Mouse (Mus musculus): ENCODE measurements at regions not wholly inside any gene's neighbourhood (a gene's known extent, or its start where the extent isn't known, plus 50 kb on each side); places are given as distances from the start of the nearest gene placed in this dataset.

DNA sequence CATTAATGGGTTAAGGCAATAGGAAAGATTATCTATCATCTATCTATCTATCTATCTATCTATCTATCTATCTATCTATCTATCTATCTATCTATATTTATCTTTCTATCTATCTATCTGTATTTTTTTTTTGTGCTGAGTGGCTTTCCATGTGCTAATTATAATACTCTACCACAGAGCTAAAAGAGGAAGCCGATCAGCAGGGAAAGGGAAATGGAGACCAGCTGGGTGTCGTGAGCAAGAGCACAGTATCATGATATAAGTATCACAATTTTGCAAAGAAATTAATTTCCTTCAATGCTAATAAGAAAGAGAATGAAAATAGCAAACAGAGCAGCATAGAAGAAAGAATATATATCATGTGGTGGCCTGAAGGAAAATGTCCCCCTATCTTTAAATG is 69.6 kb downstream of the Cldn1 start:
- Histone ChIP-seq H3K36me3 (no peaks in the 10 kb centered on the region), H3K4me2 (replicated peaks) (no peak overlapping the region), H3K4me1 (no peaks in the 10 kb centered on the region), H3K27ac (replicated peaks) (no peak overlapping the region), H3K4me3 (no peak overlapping the region), H3K9me3 (no peaks in the 10 kb centered on the region), H3K9ac (replicated peaks) (no peak overlapping the region), H3K27me3 (no peaks in the 10 kb centered on the region)
- WGBS, result 79% methylated on average over 2 of the region's 2 CpGs
- no peak for ATAC-seq (ENCODE audit: low FRiP score, low read depth)

DNA sequence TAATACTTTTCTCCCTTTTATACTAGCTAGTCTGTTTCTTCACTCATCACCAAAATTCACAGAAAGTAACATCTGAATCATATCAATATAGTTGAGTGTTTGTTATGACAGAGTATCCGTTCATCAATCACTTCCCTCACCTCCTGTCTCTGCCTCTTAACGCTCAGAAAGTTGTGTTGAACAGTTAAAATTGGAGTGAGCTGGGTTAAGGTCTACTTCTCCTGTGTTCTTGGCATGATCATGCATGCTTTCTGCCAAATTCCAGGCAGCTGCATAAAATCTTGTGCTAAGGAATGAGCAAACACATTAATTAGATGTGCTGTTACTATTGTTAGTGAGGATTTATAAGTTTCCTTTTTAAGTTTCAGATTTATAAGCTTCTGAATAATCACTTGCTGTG is 79.9 kb downstream of the Cldn1 start:
- Histone ChIP-seq H3K4me2 (replicated peaks) (no peak overlapping the region), H3K9me3 (no peaks in the 10 kb centered on the region), H3K27ac (replicated peaks) (no peak overlapping the region), H3K9ac (replicated peaks) (no peak overlapping the region), H3K27me3 (no peaks in the 10 kb centered on the region), H3K4me1 (no peaks in the 10 kb centered on the region), H3K4me3 (no peak overlapping the region), H3K36me3 (no peaks in the 10 kb centered on the region)
- 87% methylated on average over 2 of the region's 2 CpGs for WGBS
- ATAC-seq (ENCODE audit: low FRiP score, low read depth), result no peak

DNA sequence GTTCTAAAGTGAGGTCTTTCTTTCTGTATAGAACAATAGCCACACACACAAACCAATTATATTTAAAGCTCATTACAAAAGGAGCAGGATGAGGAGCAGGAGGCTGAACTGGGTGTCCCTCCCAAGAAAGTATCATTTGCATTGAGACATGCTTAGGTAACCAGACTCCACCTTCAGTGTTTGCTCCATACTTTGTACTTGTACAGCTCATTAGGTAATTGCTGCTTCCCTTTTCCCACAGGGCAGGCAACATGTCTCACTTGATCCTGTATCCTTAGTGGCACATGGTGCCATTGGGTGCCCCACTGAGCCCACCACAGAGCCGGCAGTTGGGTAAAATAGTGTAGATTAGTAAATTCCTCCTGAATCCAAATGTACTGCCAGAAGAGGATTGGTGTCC is 86.0 kb downstream of the Cldn1 start:
- H3K36me3 ChIP-seq, result no peaks in the 10 kb centered on the region
- no peaks in the 10 kb centered on the region for H3K27me3 ChIP-seq
- H3K9ac ChIP-seq (replicated peaks), result no peak overlapping the region
- 94% methylated on average over 1 of the region's 1 CpGs for WGBS
- no peak overlapping the region for H3K4me2 ChIP-seq (replicated peaks)
- no peak overlapping the region for H3K27ac ChIP-seq (replicated peaks)
- no peaks in the 10 kb centered on the region for H3K9me3 ChIP-seq
- no peaks in the 10 kb centered on the region for H3K4me1 ChIP-seq
- no peak for ATAC-seq (ENCODE audit: low FRiP score, low read depth)
- no peak overlapping the region for H3K4me3 ChIP-seq

DNA sequence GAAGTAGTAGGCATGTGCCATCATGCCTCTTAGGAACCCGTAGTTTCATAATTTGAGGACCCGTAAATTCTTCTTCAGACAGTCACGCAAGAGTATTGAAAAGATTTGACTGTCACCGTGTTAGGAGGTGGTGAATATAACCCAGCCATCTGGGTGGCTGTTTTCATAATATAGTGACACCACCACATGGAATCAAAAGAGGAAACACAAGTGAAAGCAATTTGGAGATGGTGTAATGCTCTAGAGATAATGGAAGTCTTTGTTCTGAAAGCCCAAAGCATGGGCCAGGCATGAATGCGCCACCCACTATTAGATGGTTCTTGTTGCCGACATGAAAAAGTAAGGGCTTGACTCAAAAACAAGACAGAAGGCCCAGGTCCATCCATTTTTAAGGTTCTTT is 86.9 kb downstream of the Cldn1 start:
- H3K27me3 ChIP-seq, result no peaks in the 10 kb centered on the region
- H3K4me2 ChIP-seq (replicated peaks), result no peak overlapping the region
- WGBS, result 92% methylated on average over 6 of the region's 6 CpGs
- H3K36me3 ChIP-seq, result no peaks in the 10 kb centered on the region
- H3K9ac ChIP-seq (replicated peaks), result no peak overlapping the region
- H3K4me3 ChIP-seq, result no peak overlapping the region
- H3K4me1 ChIP-seq, result no peaks in the 10 kb centered on the region
- ATAC-seq (ENCODE audit: low FRiP score, low read depth), result no peak
- no peak overlapping the region for H3K27ac ChIP-seq (replicated peaks)
- H3K9me3 ChIP-seq, result no peaks in the 10 kb centered on the region

DNA sequence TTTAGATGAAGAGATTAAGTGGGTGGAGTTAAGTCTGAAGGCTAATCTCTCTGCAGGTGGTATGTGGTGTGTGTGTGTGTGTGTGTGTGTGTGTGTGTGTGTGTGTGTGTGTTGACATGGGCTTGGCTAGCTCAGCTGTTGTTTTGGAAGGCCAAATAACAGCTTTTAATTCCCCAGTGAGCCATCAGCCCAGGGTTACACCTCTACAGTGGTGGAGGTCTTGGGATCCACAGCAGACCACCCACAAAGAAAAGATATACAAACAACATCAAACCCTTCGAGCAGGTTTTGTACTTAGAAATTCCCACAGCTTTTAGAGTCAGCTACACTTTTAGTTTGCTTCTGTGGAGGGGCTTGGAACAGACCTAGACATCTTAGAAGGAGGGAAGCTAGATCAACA is 89.2 kb downstream of the Cldn1 start:
- Histone ChIP-seq H3K4me3 (no peak overlapping the region), H3K36me3 (no peaks in the 10 kb centered on the region), H3K9ac (replicated peaks) (no peak overlapping the region), H3K4me2 (replicated peaks) (no peak overlapping the region), H3K4me1 (no peaks in the 10 kb centered on the region), H3K9me3 (no peaks in the 10 kb centered on the region), H3K27me3 (no peaks in the 10 kb centered on the region), H3K27ac (replicated peaks) (no peak overlapping the region)
- ATAC-seq (ENCODE audit: low FRiP score, low read depth), result no peak
- WGBS, result 45% methylated on average over 1 of the region's 1 CpGs

DNA sequence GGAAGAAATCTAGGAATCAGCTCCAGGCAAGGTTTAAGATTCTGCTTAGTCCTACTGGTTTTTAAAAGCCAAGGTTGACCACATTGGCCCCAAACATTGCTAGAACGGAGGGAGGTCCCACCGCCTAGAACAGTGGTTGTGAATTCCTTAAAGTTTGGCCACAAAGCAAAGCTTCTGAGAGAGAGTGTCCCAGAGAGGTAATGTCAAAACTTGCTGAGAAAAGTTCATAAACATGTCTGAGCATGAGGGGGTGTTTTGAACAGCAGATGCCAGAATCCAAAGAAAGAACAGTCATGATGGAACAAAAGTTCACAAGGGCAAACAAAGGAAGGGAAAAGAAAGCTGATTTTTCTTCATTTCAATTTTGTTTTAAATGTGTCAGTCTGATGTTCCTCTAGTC is 90.1 kb downstream of the Cldn1 start:
- WGBS, result 86% methylated on average over 2 of the region's 2 CpGs
- no peak overlapping the region for H3K4me3 ChIP-seq
- H3K36me3 ChIP-seq, result no peaks in the 10 kb centered on the region
- ATAC-seq (ENCODE audit: low FRiP score, low read depth), result no peak
- no peaks in the 10 kb centered on the region for H3K4me1 ChIP-seq
- H3K27ac ChIP-seq (replicated peaks), result no peak overlapping the region
- no peak overlapping the region for H3K9ac ChIP-seq (replicated peaks)
- H3K27me3 ChIP-seq, result no peaks in the 10 kb centered on the region
- no peaks in the 10 kb centered on the region for H3K9me3 ChIP-seq
- no peak overlapping the region for H3K4me2 ChIP-seq (replicated peaks)

DNA sequence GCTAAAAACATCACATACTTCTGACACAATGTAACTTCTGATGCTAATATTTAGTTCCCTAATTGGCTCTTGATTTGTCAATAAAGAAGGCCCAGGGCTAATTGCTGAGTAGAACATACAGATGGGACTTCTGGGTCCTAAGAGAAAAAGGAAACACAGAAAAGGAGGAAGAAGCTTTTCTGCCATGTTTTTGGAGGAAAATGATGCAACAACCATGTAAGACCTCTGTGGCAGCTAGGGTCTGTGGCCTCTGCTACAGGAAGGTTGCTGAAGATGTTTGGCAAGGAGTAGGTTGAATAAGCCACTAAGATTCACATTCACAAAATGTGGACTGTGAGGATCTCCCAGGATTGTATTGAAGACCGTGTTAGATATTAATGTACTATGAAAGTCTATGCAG is 94.9 kb downstream of the Cldn1 start:
- Histone ChIP-seq H3K36me3 (no peaks in the 10 kb centered on the region), H3K9ac (replicated peaks) (no peak overlapping the region), H3K4me2 (replicated peaks) (no peak overlapping the region), H3K4me3 (no peak overlapping the region), H3K4me1 (no peaks in the 10 kb centered on the region), H3K27me3 (no peaks in the 10 kb centered on the region), H3K27ac (replicated peaks) (no peak overlapping the region), H3K9me3 (no peaks in the 10 kb centered on the region)
- ATAC-seq (ENCODE audit: low FRiP score, low read depth), result no peak
- 92% methylated on average over 1 of the region's 1 CpGs for WGBS

DNA sequence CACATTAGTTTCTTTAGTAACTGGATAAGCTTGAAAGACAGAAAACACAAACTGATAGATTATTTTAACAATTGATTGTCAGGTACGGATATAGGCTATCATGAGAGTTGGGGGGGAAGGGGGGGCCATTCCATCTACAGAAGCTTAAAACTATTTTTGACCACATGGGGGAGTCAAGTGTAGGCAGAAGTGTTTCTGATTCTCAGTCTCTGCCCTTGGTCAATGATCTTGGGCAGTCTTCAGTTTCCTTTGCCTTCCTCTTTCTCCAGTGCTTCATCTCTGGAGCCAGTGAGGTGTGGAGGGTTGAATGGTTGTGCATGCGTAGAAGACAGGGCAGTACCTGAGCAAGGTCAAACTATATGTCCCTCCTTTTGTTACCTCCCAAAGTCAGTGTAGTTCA is 118.8 kb downstream of the Cldn1 start:
- Histone ChIP-seq H3K4me1 (peaks cover 5% of the 10 kb centered on the region; the same call in 1 of the 2 replicates), H3K4me2 (replicated peaks) (no peak overlapping the region), H3K9ac (replicated peaks) (no peak overlapping the region), H3K27me3 (no peaks in the 10 kb centered on the region), H3K4me3 (no peak overlapping the region), H3K9me3 (no peaks in the 10 kb centered on the region), H3K27ac (replicated peaks) (no peak overlapping the region), H3K36me3 (no peaks in the 10 kb centered on the region)
- 73% methylated on average over 2 of the region's 2 CpGs for WGBS
- no peak for ATAC-seq (ENCODE audit: low FRiP score, low read depth)

DNA sequence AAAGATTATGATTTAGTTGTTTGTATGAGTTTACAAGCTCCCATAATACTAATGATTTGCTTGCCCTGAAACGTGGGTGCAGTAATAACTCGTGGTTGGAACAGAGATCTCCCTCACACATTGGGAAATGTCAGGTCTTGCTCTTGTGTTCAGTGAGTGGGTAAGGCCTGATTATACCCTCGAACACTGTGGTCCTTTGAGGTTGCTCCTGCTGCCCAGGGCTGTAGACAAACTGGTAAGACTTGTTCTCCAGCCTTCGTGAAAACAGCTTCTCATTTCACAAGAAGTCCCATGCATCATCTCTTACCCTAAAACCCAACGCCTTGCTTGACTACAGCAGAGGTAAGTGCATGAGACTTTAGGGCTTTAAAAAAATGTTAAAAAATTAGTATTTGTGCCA is 119.9 kb downstream of the Cldn1 start:
- Histone ChIP-seq H3K36me3 (no peaks in the 10 kb centered on the region), H3K27ac (replicated peaks) (no peak overlapping the region), H3K27me3 (no peaks in the 10 kb centered on the region), H3K9me3 (no peaks in the 10 kb centered on the region), H3K4me2 (replicated peaks) (no peak overlapping the region), H3K9ac (replicated peaks) (no peak overlapping the region), H3K4me1 (peaks cover 5% of the 10 kb centered on the region; the same call in 1 of the 2 replicates), H3K4me3 (no peak overlapping the region)
- 84% methylated on average over 5 of the region's 5 CpGs for WGBS
- no peak for ATAC-seq (ENCODE audit: low FRiP score, low read depth)

DNA sequence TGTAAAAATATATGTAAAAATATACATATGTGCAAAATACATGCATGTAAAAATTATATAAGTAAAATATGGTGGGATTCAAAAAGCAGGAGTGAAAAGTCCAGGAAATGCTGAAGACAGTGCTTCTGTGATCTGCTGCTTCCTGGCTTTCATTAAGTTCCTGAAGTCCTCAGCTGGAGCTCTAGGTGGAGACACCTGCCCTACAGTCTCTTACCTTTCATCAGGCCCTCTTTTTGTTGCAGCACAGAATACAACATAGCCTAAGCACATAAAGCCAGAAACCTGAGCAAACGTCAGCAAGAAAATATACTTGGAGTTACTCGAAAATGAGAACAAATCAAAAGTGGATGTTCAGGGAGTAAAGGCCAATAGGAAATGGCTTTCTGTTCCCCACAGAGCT is 120.6 kb downstream of the Cldn1 start:
- Histone ChIP-seq H3K27me3 (no peaks in the 10 kb centered on the region), H3K9me3 (no peaks in the 10 kb centered on the region), H3K4me3 (no peak overlapping the region), H3K27ac (replicated peaks) (no peak overlapping the region), H3K9ac (replicated peaks) (no peak overlapping the region), H3K36me3 (no peaks in the 10 kb centered on the region), H3K4me1 (peaks cover 5% of the 10 kb centered on the region; the same call in 1 of the 2 replicates), H3K4me2 (replicated peaks) (no peak overlapping the region)
- no peak for ATAC-seq (ENCODE audit: low FRiP score, low read depth)
- 94% methylated on average over 2 of the region's 2 CpGs for WGBS

DNA sequence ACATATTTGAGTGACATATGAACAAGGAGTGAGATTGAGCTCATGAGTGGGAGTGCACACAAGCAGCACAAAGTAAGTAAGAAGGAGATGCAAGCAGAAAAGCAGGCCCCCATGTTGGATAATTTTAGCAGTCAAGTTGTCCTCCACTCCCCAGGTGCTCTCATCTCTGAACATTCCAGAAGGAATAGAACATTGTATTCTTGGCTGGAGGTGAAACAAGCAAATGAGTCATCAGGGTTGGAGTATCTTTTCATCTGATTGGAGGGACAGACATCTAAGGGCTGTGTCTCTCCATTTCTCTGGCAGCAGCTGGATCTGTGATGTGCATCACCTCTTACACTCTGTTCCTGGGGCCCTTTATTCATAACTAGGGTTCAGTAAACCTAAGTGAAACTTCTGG is 122.7 kb downstream of the Cldn1 start:
- H3K9me3 ChIP-seq, result no peaks in the 10 kb centered on the region
- no peak for ATAC-seq (ENCODE audit: low FRiP score, low read depth)
- no peaks in the 10 kb centered on the region for H3K36me3 ChIP-seq

DNA sequence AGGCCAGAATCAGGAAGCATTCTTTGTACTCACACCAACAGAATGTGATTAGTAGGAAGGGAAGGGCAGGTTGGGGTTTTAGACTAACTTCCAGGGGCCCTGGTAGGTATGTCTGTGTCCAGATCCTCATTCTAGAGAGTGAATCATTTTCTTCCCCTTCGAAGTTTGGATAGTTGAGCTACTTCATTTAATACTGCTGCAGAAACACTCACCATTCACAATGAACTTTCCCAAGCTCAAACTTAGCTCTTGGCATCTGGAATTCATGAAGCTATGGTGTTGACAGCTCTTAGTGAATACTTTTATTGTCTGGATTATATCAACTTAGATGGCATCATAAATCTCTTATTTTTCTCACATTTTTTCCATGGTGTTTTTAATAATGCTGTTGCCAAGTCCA is 123.7 kb downstream of the Cldn1 start:
- H3K36me3 ChIP-seq, result no peaks in the 10 kb centered on the region
- no peak overlapping the region for H3K4me3 ChIP-seq
- no peak for ATAC-seq (ENCODE audit: low FRiP score, low read depth)
- H3K27ac ChIP-seq (replicated peaks), result no peak overlapping the region
- 84% methylated on average over 1 of the region's 1 CpGs for WGBS
- no peaks in the 10 kb centered on the region for H3K9me3 ChIP-seq
- H3K27me3 ChIP-seq, result no peaks in the 10 kb centered on the region
- no peak overlapping the region for H3K9ac ChIP-seq (replicated peaks)
- H3K4me1 ChIP-seq, result peaks cover 5% of the 10 kb centered on the region; the same call in 1 of the 2 replicates
- no peak overlapping the region for H3K4me2 ChIP-seq (replicated peaks)

More for the DNA sequence above, 122.7 kb downstream of the Cldn1 start:
- Histone ChIP-seq H3K27me3 (no peaks in the 10 kb centered on the region), H3K4me2 (replicated peaks) (no peak overlapping the region), H3K4me3 (no peak overlapping the region), H3K9ac (replicated peaks) (no peak overlapping the region), H3K4me1 (peaks cover 5% of the 10 kb centered on the region; the same call in 1 of the 2 replicates), H3K27ac (replicated peaks) (no peak overlapping the region)

DNA sequence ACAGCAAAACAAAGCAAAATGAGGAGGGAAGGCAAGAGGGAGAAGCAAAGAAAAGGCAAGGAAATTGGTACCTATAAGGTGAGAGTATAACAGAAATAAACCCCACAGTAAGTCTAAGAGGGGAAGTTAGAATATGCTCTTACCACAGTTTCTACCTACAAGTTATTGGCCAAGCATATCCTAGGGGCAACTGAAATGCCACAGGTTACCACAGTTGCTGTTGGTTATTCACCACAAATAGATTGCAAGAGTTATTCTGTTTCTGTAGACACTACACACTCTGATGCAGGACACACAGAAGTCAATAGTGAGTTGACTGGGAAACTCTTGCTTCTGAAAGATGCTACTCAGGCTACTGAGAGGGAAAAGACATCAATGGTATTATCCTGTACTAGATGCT is 129.7 kb upstream of the P3h2 start:
- no peaks in the 10 kb centered on the region for H3K4me1 ChIP-seq
- H3K27me3 ChIP-seq, result no peaks in the 10 kb centered on the region
- no peaks in the 10 kb centered on the region for H3K36me3 ChIP-seq
- ATAC-seq (ENCODE audit: low FRiP score, low read depth), result no peak
- no peak overlapping the region for H3K4me2 ChIP-seq (replicated peaks)
- H3K9me3 ChIP-seq, result no peaks in the 10 kb centered on the region
- no peak overlapping the region for H3K9ac ChIP-seq (replicated peaks)
- H3K27ac ChIP-seq (replicated peaks), result no peak overlapping the region
- H3K4me3 ChIP-seq, result no peak overlapping the region
